Mouse (Mus musculus) CD4-positive, CD25-positive, alpha-beta regulatory T cell, adult 9 weeks (primary cell): Measurements from ENCODE around the gene Dnase1l3. TPM values are rescaled to one million over a fixed set of nuclear protein-coding genes. Genes with fewer than 3 reads are reported as not detected.

Experiments
- polyA plus RNA-seq: library from polyadenylated mRNA; unstranded; fragments of 100-300 nt; shearing (Covaris generic); gene quantifications from one replicate; pipeline ENCODE4 v1.2.1, GENCODE M21; 2017

Dnase1l3 gene
- 1.1 TPM for polyA plus RNA-seq

GRCm38 (mm10) chr14:7994271-7994767 lies at the start of gene Dnase1l3:
Gene Dnase1l3 (minus strand): TSS chr14:7994573.

DNA sequence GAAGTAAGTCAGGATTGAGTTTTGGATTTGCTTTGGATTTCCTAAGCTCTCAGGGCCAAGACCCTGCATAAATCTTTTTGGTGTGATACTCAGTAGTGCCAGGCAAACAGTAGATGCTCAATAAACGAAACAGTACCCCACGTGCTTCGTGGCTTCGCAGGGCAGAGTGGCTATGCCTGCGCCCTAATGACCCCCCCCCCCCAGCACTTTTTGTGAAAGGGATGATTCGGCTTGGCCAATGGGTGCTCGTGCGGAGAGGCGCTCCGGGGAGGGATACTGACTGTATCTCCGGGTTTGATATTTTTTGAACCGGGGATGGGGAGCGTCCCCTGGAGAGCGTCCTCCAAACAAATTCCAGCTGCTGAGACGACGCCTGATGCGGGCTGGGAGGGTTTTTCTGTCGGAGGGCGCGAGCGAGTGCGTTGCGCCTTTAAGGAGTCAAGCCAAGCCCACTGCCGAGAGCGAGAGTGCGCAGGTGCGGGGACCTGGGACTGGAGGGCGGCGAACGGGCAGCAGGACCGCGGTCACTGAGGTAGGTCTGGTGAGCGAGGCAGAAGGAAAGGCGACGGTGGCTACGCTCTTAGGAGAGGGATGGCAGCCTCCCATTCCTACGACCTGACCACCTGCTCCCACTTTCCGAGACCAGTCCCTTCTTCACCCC lies 8.2 kb upstream of the Dnase1l3 start, which contains the start of gene Abhd6:
Gene Abhd6, plus strand, starts transcription at position 471 of the 661 bp plus-strand sequence.

DNA sequence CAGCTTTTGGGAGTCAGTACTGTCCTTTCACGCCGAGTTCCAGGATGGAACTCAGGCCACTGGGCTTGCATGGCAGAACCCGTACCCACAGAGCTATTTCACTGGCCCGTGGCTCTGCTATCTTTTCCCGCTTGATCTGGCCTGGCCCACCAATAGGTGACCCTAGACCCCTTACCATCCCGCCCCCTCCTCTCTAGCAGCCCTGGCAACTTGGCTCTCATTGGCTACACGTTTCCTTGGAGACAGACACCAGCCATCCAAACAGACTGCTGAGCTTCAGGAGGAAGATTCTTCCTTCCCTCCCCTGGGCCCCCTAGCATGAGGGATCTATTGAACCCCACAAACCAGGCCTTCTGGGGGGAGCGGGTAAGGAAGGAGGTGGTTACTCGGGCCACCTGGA lies 37.3 kb downstream of the Dnase1l3 start, which contains the start of gene Gm45521:
Gene Gm45521, plus strand, starts transcription at position 240 of the 400 bp plus-strand sequence.

Other genes with a start within 250 kb of the Dnase1l3 start
- not detected for gene Gm26661, start 203.0 kb downstream of the Dnase1l3 start, polyA plus RNA-seq
- 26.0 TPM for gene Flnb, start 176.6 kb downstream of the Dnase1l3 start, polyA plus RNA-seq
- not detected for gene Gm45521, start 37.3 kb downstream of the Dnase1l3 start, polyA plus RNA-seq
- 37.9 TPM for gene Abhd6, start 8.3 kb upstream of the Dnase1l3 start, polyA plus RNA-seq
- gene Rpp14, start 85.8 kb upstream of the Dnase1l3 start, polyA plus RNA-seq, result 60.2 TPM
- 26.1 TPM for gene Pxk, start 103.6 kb upstream of the Dnase1l3 start, polyA plus RNA-seq
- 185 TPM for gene Pdhb, start 178.5 kb upstream of the Dnase1l3 start, polyA plus RNA-seq
- gene Kctd6, start 219.6 kb upstream of the Dnase1l3 start, polyA plus RNA-seq, result 1.4 TPM